Mouse (Mus musculus) lung, embryonic 16.5 days (tissue): ENCODE data around the gene Car5a. TPM values are rescaled to one million over a fixed set of nuclear protein-coding genes. Genes with fewer than 3 reads are reported as not detected.

Experiments
- ATAC-seq: fragments of 200-750 bp; cut with Nextera tagmentation; 2 replicates; pipeline ENCODE4 v1.8.0; 2017; ENCODE audit warnings: low read depth, mild to moderate bottlenecking, moderate library complexity
- H3K27ac ChIP-seq: fragments of 300-500 bp; sonication (generic); 2 replicates; pipeline ENCODE4 v1.5.1; 2014; ENCODE audit warnings: mild to moderate bottlenecking, control low read depth, low read length
- H3K27me3 ChIP-seq: fragments of 300-500 bp; sonication (generic); 2 replicates; pipeline ENCODE4 v1.6.1; 2014; ENCODE audit warnings: low read depth, low read length, mixed read lengths; ENCODE audit not compliant: control insufficient read depth, insufficient read depth
- H3K36me3 ChIP-seq: fragments of 300-500 bp; sonication (generic); 2 replicates; pipeline ENCODE4 v1.6.1; 2014; ENCODE audit warnings: low read length; ENCODE audit not compliant: control insufficient read depth, insufficient read depth
- H3K4me1 ChIP-seq: fragments of 300-500 bp; sonication (generic); replicated peaks from 2 replicates; pipeline ENCODE4 v1.6.1; 2014; ENCODE audit warnings: low read length, mixed read lengths; ENCODE audit not compliant: control insufficient read depth, insufficient read depth
- H3K4me2 ChIP-seq: fragments of 300-500 bp; sonication (generic); 2 replicates; pipeline ENCODE4 v1.6.1; 2014; ENCODE audit warnings: low read depth, low read length, control low read depth
- H3K4me3 ChIP-seq: fragments of 300-500 bp; sonication (generic); 2 replicates; pipeline ENCODE4 v1.5.1; 2014; ENCODE audit warnings: mild to moderate bottlenecking, low read length, control low read depth
- H3K9ac ChIP-seq: fragments of 300-500 bp; sonication (generic); 2 replicates; pipeline ENCODE4 v1.6.1; 2014; ENCODE audit warnings: low read length, control low read depth
- H3K9me3 ChIP-seq: fragments of 300-500 bp; sonication (generic); 2 replicates; pipeline ENCODE4 v1.6.1; 2016; ENCODE audit warnings: low read length; ENCODE audit not compliant: control insufficient read depth
- WGBS: fragments of 180-500 bp; shearing (Covaris S2); extraction: QIAGEN DNeasy Blood & Tissue Kit; methylation state at CpG from one replicate; pipeline ENCODE4 v1.1.7; 2014; 5-methylcytosine and 5-hydroxymethylcytosine counted together
- polyA plus RNA-seq: library from polyadenylated mRNA; unstranded; fragments of >200 nt; fragmentation: Nextera tagmentation; extraction: Ambion mirVana; gene quantifications from 2 replicates; pipeline ENCODE4 v1.2.1, GENCODE M21; 2015

Gene Car5a
- polyA plus RNA-seq, 1 experiment from 2014 or later = not detected

DNA sequence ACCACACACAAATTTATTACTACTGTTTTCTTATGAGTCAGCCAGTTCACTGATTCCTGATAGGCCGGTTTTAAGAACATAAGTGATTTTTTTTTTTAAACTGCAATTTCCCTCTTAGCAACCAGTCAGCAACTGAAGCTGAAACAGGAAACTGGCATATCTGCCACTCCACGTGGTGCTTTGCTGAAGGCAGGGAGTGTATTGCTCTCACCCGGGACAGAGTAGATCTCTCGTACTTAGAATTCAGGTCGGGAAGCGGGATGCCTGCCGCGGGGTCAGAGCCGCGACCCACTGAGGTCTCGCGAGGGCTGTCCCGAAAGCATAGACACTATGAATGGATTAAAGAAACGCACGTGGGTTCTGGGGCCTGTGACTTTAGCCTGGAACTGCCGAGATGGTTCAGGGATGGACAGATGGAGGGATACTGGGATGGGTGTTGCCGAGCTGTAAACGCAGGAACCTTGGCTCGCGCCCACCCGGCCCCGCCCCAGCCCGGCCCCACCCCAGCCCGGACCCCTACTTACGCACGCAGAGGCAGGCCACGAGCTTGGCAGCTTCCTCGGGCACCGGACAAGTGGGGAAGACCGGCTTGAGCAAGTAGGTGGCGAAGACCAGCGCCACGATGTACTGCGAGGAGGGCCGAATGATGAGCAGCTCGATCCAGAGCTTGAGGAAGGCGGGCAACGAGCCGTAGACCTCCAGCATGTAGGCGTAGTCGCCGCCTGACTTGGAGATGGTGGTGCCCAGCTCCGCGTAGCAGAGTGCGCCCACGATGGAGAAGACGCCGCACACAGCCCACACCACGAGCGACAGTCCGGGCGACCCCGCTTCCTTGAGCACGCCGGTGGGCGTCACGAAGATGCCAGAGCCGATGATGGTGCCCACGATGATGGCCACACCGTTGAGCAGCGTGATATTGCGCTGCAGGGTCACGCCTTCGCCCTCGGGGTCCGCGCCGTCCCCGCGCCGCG is 37.9 kb downstream of the Car5a start:
- ATAC-seq = peak; percentile 42
- Histone ChIP-seq H3K4me3 (peak overlapping the region; percentile 77), H3K4me1 (peaks cover 31% of the 10 kb centered on the region), H3K36me3 (no peaks in the 10 kb centered on the region), H3K4me2 (peak overlapping the region; percentile 94), H3K27ac (no peak overlapping the region), H3K9ac (peak overlapping the region; percentile 67), H3K27me3 (0 out of 2 replicates have a peak, but pooled peaks cover 3% of the 10 kb centered on the region), H3K9me3 (no peaks in the 10 kb centered on the region)
- WGBS = under 1% methylated on average over 71 of the region's 72 CpGs

DNA sequence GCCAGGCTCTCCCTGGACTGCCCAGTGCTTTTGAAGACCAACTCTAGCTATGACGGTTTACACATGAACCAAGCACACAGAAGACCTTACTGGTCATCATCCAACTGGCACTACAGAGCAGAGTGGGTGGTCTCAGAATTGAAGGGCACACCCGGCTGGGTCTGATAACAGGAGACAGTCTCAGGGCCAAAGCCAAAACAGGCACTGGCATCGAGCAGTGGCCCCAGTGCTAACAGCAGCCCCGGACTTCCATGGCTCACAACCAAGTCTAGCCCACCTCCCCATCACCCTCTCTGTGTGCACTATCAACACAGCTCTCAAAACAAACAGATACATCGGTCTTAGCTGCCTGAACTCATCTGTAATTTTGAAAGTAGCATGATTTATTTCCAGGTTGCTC is 38.8 kb downstream of the Car5a start:
- Histone ChIP-seq H3K9me3 (no peaks in the 10 kb centered on the region), H3K9ac (peak overlapping the region; percentile 5; the same call in 1 of the 2 replicates), H3K4me2 (peak overlapping the region; percentile 94), H3K36me3 (no peaks in the 10 kb centered on the region), H3K4me3 (peak overlapping the region; percentile 77), H3K27ac (no peak overlapping the region), H3K4me1 (peaks cover 31% of the 10 kb centered on the region), H3K27me3 (0 out of 2 replicates have a peak, but pooled peaks cover 3% of the 10 kb centered on the region)
- ATAC-seq = no peak
- WGBS = 6% methylated on average over 5 of the region's 5 CpGs

DNA sequence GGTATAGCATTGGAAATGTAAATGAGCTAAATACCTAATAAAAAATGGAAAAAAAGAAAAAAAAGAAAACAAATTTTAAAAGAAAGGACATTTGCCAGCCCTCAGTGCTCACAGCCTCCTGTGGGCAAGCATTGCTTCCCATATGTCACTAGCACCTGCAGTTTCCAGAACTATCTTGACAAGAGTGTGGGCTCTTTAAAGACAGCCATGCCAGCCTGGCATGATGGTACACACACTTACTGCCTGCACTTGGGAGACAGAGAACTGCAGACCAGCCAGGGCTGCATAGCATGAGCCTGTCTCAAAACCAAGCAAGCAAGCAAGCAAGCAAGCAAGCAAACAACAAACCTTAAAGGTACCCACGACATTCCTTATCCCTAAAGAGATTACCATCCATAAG is 39.3 kb downstream of the Car5a start:
- Histone ChIP-seq H3K4me1 (peaks cover 31% of the 10 kb centered on the region), H3K27ac (no peak overlapping the region), H3K9me3 (no peaks in the 10 kb centered on the region), H3K36me3 (no peaks in the 10 kb centered on the region), H3K9ac (peak overlapping the region; percentile 5; the same call in 1 of the 2 replicates), H3K4me2 (peak overlapping the region; percentile 94; the same call in 1 of the 2 replicates), H3K27me3 (0 out of 2 replicates have a peak, but pooled peaks cover 3% of the 10 kb centered on the region), H3K4me3 (peak overlapping the region; percentile 77)
- no peak for ATAC-seq
- whole genome bisulfite sequencing = 37% methylated on average over 1 of the region's 1 CpGs

DNA sequence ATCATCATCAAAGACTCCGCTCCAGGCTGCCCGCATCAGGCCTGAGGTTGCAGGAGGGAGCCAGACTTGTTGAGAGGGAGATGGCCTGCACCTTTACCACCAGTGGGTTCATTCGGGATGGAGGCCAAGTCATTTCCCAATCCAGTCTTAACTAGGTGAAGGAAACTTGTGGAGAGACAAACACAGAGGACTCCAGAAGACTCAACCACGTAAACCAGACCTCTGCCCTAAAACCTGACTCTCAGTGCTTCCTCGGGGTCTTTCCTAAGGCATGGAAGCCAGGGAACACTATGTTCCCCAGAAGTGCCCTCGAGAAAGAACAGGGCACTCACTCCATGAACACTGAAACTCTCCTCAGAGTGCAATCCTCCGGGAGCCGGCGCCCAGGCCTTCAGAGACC is 39.7 kb downstream of the Car5a start:
- no peaks in the 10 kb centered on the region for H3K9me3 ChIP-seq
- H3K36me3 ChIP-seq = no peaks in the 10 kb centered on the region
- peak overlapping the region; percentile 22; the same call in 1 of the 2 replicates for H3K9ac ChIP-seq
- no peak for ATAC-seq
- H3K4me1 ChIP-seq = peaks cover 31% of the 10 kb centered on the region
- H3K27me3 ChIP-seq = 0 out of 2 replicates have a peak, but pooled peaks cover 3% of the 10 kb centered on the region
- WGBS = 80% methylated on average over 9 of the region's 9 CpGs
- H3K27ac ChIP-seq = no peak overlapping the region
- H3K4me2 ChIP-seq = no peak overlapping the region
- H3K4me3 ChIP-seq = no peak overlapping the region

DNA sequence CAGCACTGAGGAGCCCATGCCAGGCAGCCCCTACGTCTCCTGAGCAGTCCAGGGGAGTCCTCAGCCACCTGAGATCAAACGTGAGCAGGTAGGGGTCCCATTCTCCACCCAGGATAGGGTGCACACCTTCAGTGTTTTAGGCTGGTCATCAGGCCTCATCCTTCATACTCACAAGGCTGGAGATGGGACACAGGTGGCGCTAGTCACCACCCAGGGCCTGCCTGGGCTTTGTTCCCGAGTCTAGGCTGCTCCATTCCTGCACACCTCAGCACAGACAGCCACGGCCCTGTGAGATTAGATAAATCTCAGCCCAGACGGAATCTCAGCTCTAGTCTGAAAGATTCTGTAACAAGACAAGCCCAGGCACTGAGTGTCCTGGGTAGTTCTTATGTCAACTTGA is 40.7 kb downstream of the Car5a start:
- Histone ChIP-seq H3K27ac (no peak overlapping the region), H3K9me3 (no peaks in the 10 kb centered on the region), H3K36me3 (no peaks in the 10 kb centered on the region), H3K9ac (no peak overlapping the region), H3K4me2 (no peak overlapping the region), H3K27me3 (no peaks in the 10 kb centered on the region), H3K4me3 (no peak overlapping the region), H3K4me1 (peaks cover 27% of the 10 kb centered on the region)
- WGBS = 54% methylated on average over 6 of the region's 6 CpGs
- no peak for ATAC-seq

DNA sequence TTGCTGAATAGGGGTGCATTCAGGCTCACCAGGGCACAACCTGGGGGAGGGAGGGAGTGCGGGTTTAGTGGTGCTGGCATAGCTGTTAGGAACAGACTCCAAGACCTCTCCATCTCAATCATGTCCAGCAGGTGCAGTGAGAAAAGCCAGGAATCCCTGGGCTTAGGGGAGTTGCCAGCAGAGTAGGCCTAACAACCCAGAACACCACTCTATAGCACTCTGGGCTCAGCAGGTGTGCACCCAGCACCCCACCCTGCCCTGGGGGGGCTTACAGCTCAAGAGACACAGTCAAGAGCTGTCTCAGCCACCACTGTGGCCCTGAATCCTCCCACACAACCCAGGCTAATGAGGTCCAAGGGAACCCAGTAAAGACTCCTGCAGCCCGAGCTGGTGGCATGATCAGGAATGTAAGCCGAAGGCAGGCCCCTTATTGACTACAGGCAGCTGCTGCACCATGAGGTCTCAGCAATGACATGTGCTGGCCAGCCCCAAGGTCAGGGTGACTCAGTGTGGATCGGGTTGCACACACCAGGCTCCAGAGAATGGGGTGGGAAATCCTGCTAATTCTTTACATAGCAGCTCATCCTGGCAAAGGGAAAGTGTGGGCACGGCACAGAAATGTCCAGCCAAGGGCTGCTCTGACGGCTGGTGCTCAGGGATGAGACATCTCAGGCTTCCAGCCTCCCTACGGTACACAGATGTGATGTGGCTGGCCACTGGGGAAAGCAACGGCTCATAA is 43.0 kb downstream of the Car5a start:
- no peak overlapping the region for H3K27ac ChIP-seq
- ATAC-seq = no peak

DNA sequence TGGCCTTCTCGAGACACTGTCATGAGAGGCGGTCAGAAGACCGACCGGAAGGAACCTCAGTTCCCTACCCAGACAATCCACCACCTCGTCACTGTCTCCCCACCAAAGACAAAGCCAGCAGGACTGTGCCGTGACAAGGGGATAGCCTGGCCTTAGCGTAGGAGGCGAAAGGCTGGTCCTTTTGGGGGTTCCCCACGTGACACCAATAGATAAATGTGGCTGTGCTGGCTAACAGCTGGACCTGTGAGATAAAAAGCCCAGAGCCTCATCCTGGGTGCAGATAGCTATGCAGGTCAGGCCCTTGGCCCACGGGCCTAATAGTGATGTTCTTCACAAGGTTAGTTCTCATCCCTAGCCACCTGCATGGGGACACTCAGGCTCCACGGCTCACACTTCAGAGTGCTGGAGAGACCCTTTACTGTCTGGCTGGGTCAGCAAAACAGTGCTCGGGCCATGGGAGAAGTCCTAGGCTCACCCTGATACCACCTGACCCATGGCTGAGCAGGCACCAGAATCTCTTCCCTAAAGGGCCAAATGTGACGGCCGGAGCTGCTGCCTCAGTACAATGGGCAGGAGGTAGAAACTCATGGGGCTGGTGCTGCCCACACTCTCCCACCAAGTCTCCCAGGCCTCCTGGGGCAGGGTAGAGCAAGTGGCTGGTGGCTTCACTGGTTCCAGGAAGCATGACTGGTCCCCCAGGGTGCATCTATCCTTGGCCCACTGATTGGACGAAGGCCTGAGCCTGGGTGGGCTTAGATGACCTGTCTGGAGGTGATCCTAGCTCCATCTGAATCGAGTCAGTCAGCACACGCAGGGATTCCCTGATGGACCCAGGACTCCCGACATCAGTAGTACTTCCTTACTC is 45.3 kb downstream of the Car5a start:
- Histone ChIP-seq H3K27ac (peak overlapping the region; percentile 5; the same call in 1 of the 2 replicates), H3K4me3 (no peak overlapping the region), H3K9ac (peak overlapping the region; percentile 38; the same call in 1 of the 2 replicates), H3K27me3 (no peaks in the 10 kb centered on the region), H3K4me1 (peaks cover 21% of the 10 kb centered on the region), H3K36me3 (no peaks in the 10 kb centered on the region), H3K4me2 (no peak overlapping the region), H3K9me3 (no peaks in the 10 kb centered on the region)
- 72% methylated on average over 18 of the region's 18 CpGs for WGBS
- ATAC-seq = no peak

More for the DNA sequence above, 43.0 kb downstream of the Car5a start:
- Histone ChIP-seq H3K4me2 (no peak overlapping the region), H3K27me3 (no peaks in the 10 kb centered on the region), H3K36me3 (no peaks in the 10 kb centered on the region), H3K4me1 (peaks cover 36% of the 10 kb centered on the region), H3K9ac (no peak overlapping the region), H3K9me3 (no peaks in the 10 kb centered on the region), H3K4me3 (no peak overlapping the region)
- 49% methylated on average over 8 of the region's 8 CpGs for WGBS

DNA sequence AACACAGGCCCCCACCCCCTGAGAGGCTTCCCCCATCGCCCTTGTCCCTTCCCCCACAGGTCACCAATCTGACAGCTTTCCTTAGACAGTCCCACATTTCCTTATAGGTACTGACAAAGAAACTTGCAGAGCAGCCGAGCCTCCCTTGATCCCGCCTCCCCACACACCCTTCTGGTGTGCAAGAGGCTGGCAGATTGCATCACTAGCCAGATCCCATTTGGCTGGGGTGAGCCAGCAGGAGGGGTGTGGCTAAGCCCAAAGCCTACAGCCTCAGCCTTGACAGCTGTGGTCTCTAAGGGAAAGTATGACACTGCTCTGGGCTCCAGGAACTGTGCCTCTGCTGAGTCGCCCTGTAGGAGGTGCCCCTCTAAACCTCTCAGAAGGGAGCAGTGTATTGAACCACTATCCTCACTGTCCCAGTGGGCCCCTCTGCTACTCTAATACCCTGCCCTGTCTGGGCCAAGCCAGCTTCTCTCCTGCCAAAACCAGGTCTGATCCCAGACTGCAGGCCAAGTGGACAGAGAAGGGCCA is 46.2 kb downstream of the Car5a start:
- H3K9me3 ChIP-seq = no peaks in the 10 kb centered on the region
- WGBS = 20% methylated on average over 4 of the region's 4 CpGs
- no peaks in the 10 kb centered on the region for H3K27me3 ChIP-seq
- H3K9ac ChIP-seq = peak overlapping the region; percentile 38
- 0 out of 2 replicates have a peak overlapping the region, but pooled peaks have one; percentile 4 for H3K4me3 ChIP-seq
- peak; percentile 95 for ATAC-seq
- no peaks in the 10 kb centered on the region for H3K36me3 ChIP-seq
- peak overlapping the region; percentile 36 for H3K4me2 ChIP-seq
- H3K4me1 ChIP-seq = peaks cover 21% of the 10 kb centered on the region
- peak overlapping the region; percentile 87 for H3K27ac ChIP-seq
